Mouse (Mus musculus): ENCODE measurements around the gene Pdcd1lg2.

GRCm38 (mm10) chr19:29494454-29494853 is 83.7 kb downstream of the Pdcd1lg2 start:
- no peak for TF ChIP-seq CTCF (IDR thresholded peaks at IDR 0.05; ENCODE audit: borderline replicate concordance, control insufficient read depth, extremely low read depth, insufficient read depth, low read length, poor library complexity)
- no peak for TF ChIP-seq POLR2A (IDR thresholded peaks at IDR 0.05; ENCODE audit: control insufficient read depth, extremely low read depth, insufficient read depth, low read length, poor library complexity)

All from thymus, adult 2 months (tissue).